Mouse (Mus musculus) embryonic facial prominence, embryonic 14.5 days (tissue): ENCODE data around the gene Carnmt1. TPM values are rescaled to one million over a fixed set of nuclear protein-coding genes. Genes with fewer than 3 reads are reported as not detected.

Experiments used
- ATAC-seq: fragments of 200-750 bp; cut with Nextera tagmentation; 2 replicates; pipeline ENCODE4 v1.8.0; 2017; ENCODE audit warnings: low read depth, moderate number of reproducible peaks, moderate TSS enrichment
- DNase-seq: peaks from one replicate; pipeline ENCODE4 v3.0.0-alpha.2; 2015; ENCODE audit warnings: low spot score
- H3K27ac ChIP-seq: fragments of 300-500 bp; sonication (generic); replicated peaks from 2 replicates; pipeline ENCODE4 v1.5.1; 2014; ENCODE audit warnings: low read depth, mild to moderate bottlenecking, low read length, moderate library complexity
- H3K27me3 ChIP-seq: fragments of 300-500 bp; sonication (generic); replicated peaks from 2 replicates; pipeline ENCODE4 v1.6.1; 2014; ENCODE audit warnings: low read length; ENCODE audit not compliant: control insufficient read depth, insufficient read depth
- H3K36me3 ChIP-seq: fragments of 300-500 bp; sonication (generic); 2 replicates; pipeline ENCODE4 v1.6.1; 2014; ENCODE audit warnings: low read length, mixed read lengths; ENCODE audit not compliant: control insufficient read depth, insufficient read depth
- H3K4me1 ChIP-seq: fragments of 300-500 bp; sonication (generic); 2 replicates; pipeline ENCODE4 v1.6.1; 2014; ENCODE audit warnings: antibody characterized with exemption, low read length; ENCODE audit not compliant: control insufficient read depth, insufficient read depth
- H3K4me2 ChIP-seq: fragments of 300-500 bp; sonication (generic); 2 replicates; pipeline ENCODE4 v1.6.1; 2014; ENCODE audit warnings: low read depth, mild to moderate bottlenecking, low read length, moderate library complexity, mixed read lengths
- H3K4me3 ChIP-seq: fragments of 300-500 bp; sonication (generic); 2 replicates; pipeline ENCODE4 v1.5.1; 2014; ENCODE audit warnings: low read depth, mild to moderate bottlenecking, low read length
- H3K9ac ChIP-seq: fragments of 300-500 bp; sonication (generic); 2 replicates; pipeline ENCODE4 v1.6.1; 2014; ENCODE audit warnings: low read depth, mild to moderate bottlenecking, low read length, moderate library complexity, mixed read lengths
- H3K9me3 ChIP-seq: fragments of 300-500 bp; sonication (generic); 2 replicates; pipeline ENCODE4 v1.6.1; 2016; ENCODE audit warnings: low read length; ENCODE audit not compliant: control insufficient read depth
- WGBS: fragments of 180-500 bp; shearing (Covaris S2); extraction: QIAGEN DNeasy Blood & Tissue Kit; methylation state at CpG from one replicate; pipeline ENCODE4 v1.1.7; 2014; 5-methylcytosine and 5-hydroxymethylcytosine counted together
- polyA plus RNA-seq: library from polyadenylated mRNA; unstranded; fragments of >200 nt; fragmentation: Nextera tagmentation; extraction: Ambion mirVana; gene quantifications from 2 replicates; pipeline ENCODE4 v1.2.1, GENCODE M21; 2014

Gene Carnmt1
- polyA plus RNA-seq, 1 experiment from 2014 or later = 40.2 TPM

DNA sequence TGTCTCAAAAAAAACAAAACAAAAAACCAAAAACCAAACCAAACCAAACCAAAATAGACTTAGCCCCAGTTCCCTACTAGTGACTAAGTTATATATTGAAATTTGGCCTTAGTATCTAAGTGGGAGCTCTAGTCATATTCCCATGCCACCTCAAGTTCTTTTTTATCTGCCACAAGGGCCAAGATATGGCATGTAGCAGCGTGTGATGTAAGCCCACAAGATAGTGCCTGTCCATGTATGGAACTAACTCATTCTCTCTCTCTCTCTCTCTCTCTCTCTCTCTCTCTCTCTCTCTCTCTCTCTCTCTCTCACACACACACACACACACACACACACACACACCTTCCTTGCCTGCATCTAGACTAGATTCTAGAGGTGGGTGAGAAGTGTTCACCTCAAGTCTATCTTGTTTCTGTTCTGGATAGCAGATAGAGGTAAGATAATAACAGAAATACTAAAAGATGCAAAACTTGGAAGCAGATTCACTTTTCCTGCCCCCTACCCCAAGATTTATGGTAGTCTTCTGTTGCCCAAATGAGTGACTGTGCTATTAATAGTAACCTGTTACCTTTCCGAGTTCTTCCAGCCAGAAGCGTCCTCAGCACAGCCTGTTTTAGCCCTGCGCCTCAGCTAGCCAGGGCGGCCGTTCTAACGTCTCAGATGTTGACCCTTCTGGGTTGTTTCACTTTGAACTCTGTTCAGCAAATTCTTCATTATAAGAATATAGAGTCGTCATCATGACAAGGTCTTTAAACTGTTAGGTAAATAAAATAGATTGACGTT lies 22.6 kb upstream of the Carnmt1 start:
- H3K4me3 ChIP-seq = no peak overlapping the region
- H3K4me1 ChIP-seq = no peaks in the 10 kb centered on the region
- no peaks in the 10 kb centered on the region for H3K27me3 ChIP-seq
- peaks cover 4% of the 10 kb centered on the region; the same call in 1 of the 2 replicates for H3K36me3 ChIP-seq
- ATAC-seq (no peak), DNase-seq (no peak)
- H3K9ac ChIP-seq = no peak overlapping the region
- 71% methylated on average over 9 of the region's 9 CpGs for WGBS
- H3K9me3 ChIP-seq = no peaks in the 10 kb centered on the region
- no peak overlapping the region for H3K4me2 ChIP-seq
- H3K27ac ChIP-seq = no peak overlapping the region

DNA sequence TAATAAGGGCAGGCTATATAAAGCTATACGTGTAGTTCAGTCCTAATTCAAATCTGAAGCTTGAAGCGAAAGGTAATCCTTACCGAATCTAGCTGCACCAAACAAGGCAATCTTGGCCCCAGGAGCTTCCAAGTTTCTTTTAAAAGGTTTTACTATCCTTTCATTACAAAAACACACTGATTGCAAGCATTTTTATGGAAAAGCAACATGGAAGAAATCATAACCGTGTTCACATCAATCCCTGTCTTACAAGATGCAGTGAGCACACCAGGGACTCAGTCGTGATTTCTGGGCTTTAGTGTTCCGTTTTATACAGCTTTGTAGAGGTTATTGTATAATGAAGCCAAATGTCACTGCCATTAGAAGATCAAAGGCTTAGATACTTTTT lies 22.0 kb upstream of the Carnmt1 start:
- H3K4me2 ChIP-seq = no peak overlapping the region
- ATAC-seq = no peak
- 75% methylated on average over 6 of the region's 6 CpGs for WGBS

DNA sequence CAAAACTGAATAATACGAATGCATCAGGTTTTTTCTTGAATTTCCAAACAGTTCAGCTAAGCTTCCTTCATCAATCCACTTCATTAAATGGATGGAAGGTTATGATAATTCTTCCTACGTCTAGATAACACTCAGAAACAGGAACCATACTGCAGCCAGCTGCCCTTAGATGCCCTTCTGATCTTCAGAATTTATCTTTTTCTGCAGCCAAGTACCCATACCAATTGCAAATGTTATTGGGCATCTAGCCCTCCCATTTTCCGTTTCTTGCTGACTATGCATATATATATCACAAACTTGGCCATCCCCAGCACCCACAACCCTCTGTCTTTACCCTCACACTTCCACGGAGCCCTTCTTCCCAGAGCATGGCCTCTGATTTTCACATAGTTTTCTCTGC lies 20.6 kb upstream of the Carnmt1 start:
- 83% methylated on average over 4 of the region's 4 CpGs for WGBS
- H3K4me2 ChIP-seq = no peak overlapping the region

More for the DNA sequence above, 22.0 kb upstream of the Carnmt1 start:
- H3K27ac ChIP-seq = no peak overlapping the region
- H3K36me3 ChIP-seq = peaks cover 4% of the 10 kb centered on the region; the same call in 1 of the 2 replicates
- H3K9me3 ChIP-seq = no peaks in the 10 kb centered on the region
- no peak for DNase-seq
- no peak overlapping the region for H3K4me3 ChIP-seq
- H3K4me1 ChIP-seq = no peaks in the 10 kb centered on the region
- no peak overlapping the region for H3K9ac ChIP-seq
- H3K27me3 ChIP-seq = no peaks in the 10 kb centered on the region

DNA sequence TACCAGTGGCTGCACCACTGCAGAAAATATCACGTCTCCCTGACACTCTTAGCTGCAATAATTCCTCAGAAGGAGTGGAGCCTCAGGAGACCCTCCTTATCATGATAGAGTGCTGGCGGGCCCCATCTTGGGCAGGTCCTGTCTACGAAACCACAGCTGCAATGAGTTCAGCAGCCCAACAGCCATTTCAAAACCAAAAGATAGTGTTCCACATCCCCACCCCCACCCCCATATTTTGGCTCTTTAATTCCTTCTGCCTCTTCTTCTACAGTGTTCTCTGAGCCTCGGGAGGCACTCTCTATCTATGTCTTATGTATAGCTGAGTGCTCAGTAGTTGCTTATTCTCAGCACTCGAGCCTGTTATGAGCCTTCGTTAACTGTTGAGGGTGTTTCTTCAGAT lies 20.1 kb upstream of the Carnmt1 start:
- H3K27me3 ChIP-seq = no peaks in the 10 kb centered on the region
- ATAC-seq = no peak
- H3K9ac ChIP-seq = no peak overlapping the region
- H3K36me3 ChIP-seq = no peaks in the 10 kb centered on the region
- H3K4me2 ChIP-seq = no peak overlapping the region
- H3K4me3 ChIP-seq = no peak overlapping the region
- H3K9me3 ChIP-seq = no peaks in the 10 kb centered on the region
- no peaks in the 10 kb centered on the region for H3K4me1 ChIP-seq
- no peak overlapping the region for H3K27ac ChIP-seq
- WGBS = 76% methylated on average over 6 of the region's 6 CpGs
- DNase-seq = no peak

More for the DNA sequence above, 20.6 kb upstream of the Carnmt1 start:
- H3K27me3 ChIP-seq = no peaks in the 10 kb centered on the region
- no peak for DNase-seq
- no peak overlapping the region for H3K9ac ChIP-seq
- H3K9me3 ChIP-seq = no peaks in the 10 kb centered on the region
- ATAC-seq = no peak
- H3K4me3 ChIP-seq = no peak overlapping the region
- H3K4me1 ChIP-seq = no peaks in the 10 kb centered on the region
- peaks cover 4% of the 10 kb centered on the region; the same call in 1 of the 2 replicates for H3K36me3 ChIP-seq
- H3K27ac ChIP-seq = no peak overlapping the region

DNA sequence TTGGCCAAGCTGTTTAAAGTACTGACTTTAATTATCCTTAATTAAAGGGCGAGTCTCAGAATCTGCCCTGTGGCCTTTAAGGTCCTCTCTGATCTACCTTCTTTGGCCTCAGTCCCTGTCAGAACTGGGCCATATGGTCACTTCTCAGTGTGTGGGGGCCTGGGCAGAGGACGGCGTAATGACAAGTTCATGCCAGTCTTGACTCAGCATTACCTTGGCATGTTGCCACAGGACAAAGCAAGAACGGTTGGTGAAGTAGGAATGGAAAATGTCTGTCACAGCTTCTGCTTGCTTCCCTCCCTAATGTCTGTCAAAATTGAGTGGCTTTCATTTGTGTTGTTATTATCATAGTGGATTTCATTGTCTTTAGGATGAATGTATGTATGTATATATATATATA lies 18.0 kb upstream of the Carnmt1 start:
- H3K27me3 ChIP-seq = no peaks in the 10 kb centered on the region
- H3K27ac ChIP-seq = no peak overlapping the region
- no peak overlapping the region for H3K9ac ChIP-seq
- no peaks in the 10 kb centered on the region for H3K36me3 ChIP-seq
- DNase-seq (no peak), ATAC-seq (no peak)
- H3K9me3 ChIP-seq = no peaks in the 10 kb centered on the region
- WGBS = 45% methylated on average over 4 of the region's 4 CpGs
- no peak overlapping the region for H3K4me2 ChIP-seq
- H3K4me1 ChIP-seq = no peaks in the 10 kb centered on the region
- no peak overlapping the region for H3K4me3 ChIP-seq

DNA sequence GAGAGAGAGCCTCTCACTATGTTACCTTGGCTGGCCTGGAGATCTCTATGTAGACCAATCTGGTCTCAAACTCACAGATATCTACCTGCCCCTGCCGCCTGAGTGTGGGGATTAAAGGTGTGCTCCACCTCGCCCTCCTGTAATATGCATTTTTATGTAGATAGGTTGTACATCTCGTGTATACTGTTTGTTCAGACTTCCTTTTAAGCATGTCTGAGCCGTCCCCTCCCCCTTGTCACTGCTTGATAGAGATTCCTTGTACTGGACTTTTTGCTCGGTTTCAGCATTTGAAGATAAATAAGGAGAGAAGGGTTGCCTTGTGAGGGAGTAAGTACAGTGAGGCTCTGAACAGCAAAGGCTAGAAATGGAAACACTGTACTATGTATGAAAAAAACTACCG lies 17.5 kb upstream of the Carnmt1 start:
- Histone ChIP-seq H3K27me3 (no peaks in the 10 kb centered on the region), H3K36me3 (no peaks in the 10 kb centered on the region), H3K4me1 (no peaks in the 10 kb centered on the region), H3K27ac (no peak overlapping the region), H3K9ac (no peak overlapping the region), H3K9me3 (no peaks in the 10 kb centered on the region), H3K4me3 (no peak overlapping the region), H3K4me2 (no peak overlapping the region)
- 76% methylated on average over 6 of the region's 6 CpGs for WGBS
- no peak for ATAC-seq
- no peak for DNase-seq

DNA sequence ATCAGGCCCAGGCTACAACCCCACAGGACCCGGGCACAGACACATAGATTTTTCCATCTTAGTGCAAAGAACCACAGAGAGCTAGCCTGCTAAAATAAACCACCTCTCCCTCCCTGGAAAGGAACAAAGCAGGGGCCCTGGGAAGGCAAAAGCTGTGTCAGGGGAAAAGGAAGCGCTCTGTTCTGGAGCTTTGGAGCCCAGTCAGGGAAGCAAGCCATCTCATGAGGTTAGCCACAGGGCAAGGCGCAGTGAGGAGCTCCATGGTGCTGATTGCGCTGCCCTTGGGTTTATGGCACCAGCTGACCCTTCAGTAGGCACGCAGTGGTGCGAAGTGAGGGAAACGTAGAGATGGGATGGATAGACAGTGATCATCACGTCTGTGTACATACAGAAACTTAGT lies 16.2 kb upstream of the Carnmt1 start:
- Histone ChIP-seq H3K4me2 (no peak overlapping the region), H3K27ac (no peak overlapping the region), H3K4me1 (no peaks in the 10 kb centered on the region), H3K9ac (no peak overlapping the region), H3K9me3 (no peaks in the 10 kb centered on the region), H3K4me3 (no peak overlapping the region), H3K36me3 (no peaks in the 10 kb centered on the region), H3K27me3 (no peaks in the 10 kb centered on the region)
- DNase-seq (no peak), ATAC-seq (no peak)
- WGBS = 93% methylated on average over 8 of the region's 8 CpGs

DNA sequence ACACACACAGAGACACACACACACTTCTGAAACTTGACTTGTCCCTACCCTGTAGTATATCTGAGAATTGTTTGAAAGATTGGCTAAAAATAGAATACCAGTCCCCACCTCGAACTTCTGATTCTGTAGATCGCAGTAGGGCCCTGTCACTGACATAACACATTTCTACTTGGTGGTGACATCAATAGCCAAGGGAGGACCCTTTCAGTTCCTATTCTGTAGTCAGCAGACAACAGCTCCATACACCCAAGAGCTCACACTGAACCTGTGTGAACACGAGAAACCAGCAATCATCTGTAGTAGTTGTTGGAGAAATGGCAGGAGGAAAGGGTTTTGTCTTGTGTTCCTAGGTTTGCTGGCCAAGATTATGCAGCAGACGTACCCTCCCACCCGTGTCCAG lies 15.6 kb upstream of the Carnmt1 start:
- no peaks in the 10 kb centered on the region for H3K9me3 ChIP-seq
- H3K4me3 ChIP-seq = no peak overlapping the region
- H3K9ac ChIP-seq = no peak overlapping the region
- H3K4me2 ChIP-seq = no peak overlapping the region
- no peaks in the 10 kb centered on the region for H3K4me1 ChIP-seq
- no peaks in the 10 kb centered on the region for H3K27me3 ChIP-seq
- ATAC-seq = no peak
- DNase-seq = no peak
- no peak overlapping the region for H3K27ac ChIP-seq
- no peaks in the 10 kb centered on the region for H3K36me3 ChIP-seq
- 78% methylated on average over 5 of the region's 5 CpGs for WGBS

DNA sequence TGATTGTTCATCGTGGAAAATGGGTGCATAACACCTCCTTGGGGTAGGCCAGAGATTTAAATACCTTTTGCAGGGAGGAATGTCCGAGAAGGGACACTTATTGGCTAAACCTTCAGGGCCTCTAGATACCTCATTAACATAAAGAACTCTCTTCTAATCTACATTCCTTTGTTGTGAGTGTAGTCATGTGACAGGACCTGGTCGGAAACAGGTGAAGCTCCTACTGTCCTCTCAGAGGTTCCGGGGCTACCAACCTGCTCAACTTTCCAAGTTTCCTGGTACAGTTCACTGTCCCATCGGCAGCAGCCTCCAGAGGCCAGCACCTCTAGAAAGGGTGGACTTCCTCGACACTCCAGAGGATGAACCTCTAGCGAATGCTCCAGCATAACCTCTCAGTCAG lies 14.6 kb upstream of the Carnmt1 start:
- no peak overlapping the region for H3K4me2 ChIP-seq
- WGBS = 85% methylated on average over 7 of the region's 7 CpGs
- DNase-seq (no peak), ATAC-seq (no peak)
- no peaks in the 10 kb centered on the region for H3K27me3 ChIP-seq
- H3K4me1 ChIP-seq = no peaks in the 10 kb centered on the region
- no peak overlapping the region for H3K4me3 ChIP-seq
- H3K9ac ChIP-seq = no peak overlapping the region
- H3K36me3 ChIP-seq = no peaks in the 10 kb centered on the region
- H3K9me3 ChIP-seq = no peaks in the 10 kb centered on the region
- H3K27ac ChIP-seq = no peak overlapping the region
